Mouse (Mus musculus) lung, embryonic 15.5 days (tissue): ENCODE measurements around the gene Lnpep. TPM values are rescaled to one million over a fixed set of nuclear protein-coding genes. Genes with fewer than 3 reads are reported as not detected.

Source experiments
- ATAC-seq: fragments of 200-750 bp; cut with Nextera tagmentation; 2 replicates; pipeline ENCODE4 v1.8.0; 2017; ENCODE audit warnings: moderate number of reproducible peaks, borderline replicate concordance; ENCODE audit not compliant: low FRiP score, low TSS enrichment; ENCODE audit errors: extremely low read depth
- H3K27ac ChIP-seq: fragments of 300-500 bp; sonication (generic); 2 replicates; pipeline ENCODE4 v1.5.1; 2015; ENCODE audit warnings: moderate library complexity, mild to moderate bottlenecking, inconsistent platforms
- H3K27me3 ChIP-seq: fragments of 300-500 bp; sonication (generic); 2 replicates; pipeline ENCODE4 v1.6.1; 2015; ENCODE audit warnings: inconsistent platforms
- H3K36me3 ChIP-seq: fragments of 300-500 bp; sonication (generic); 2 replicates; pipeline ENCODE4 v1.6.1; 2015; ENCODE audit warnings: inconsistent platforms
- H3K4me1 ChIP-seq: fragments of 300-500 bp; sonication (generic); 2 replicates; pipeline ENCODE4 v1.6.1; 2015; ENCODE audit warnings: inconsistent platforms
- H3K4me2 ChIP-seq: fragments of 300-500 bp; sonication (generic); 2 replicates; pipeline ENCODE4 v1.6.1; 2015; ENCODE audit warnings: inconsistent platforms, mild to moderate bottlenecking, moderate library complexity
- H3K4me3 ChIP-seq: fragments of 300-500 bp; sonication (generic); 2 replicates; pipeline ENCODE4 v1.5.1; 2015; ENCODE audit warnings: mild to moderate bottlenecking, inconsistent platforms
- H3K9ac ChIP-seq: fragments of 300-500 bp; sonication (generic); 2 replicates; pipeline ENCODE4 v1.6.1; 2015; ENCODE audit warnings: inconsistent platforms
- H3K9me3 ChIP-seq: fragments of 300-500 bp; sonication (generic); 2 replicates; pipeline ENCODE4 v1.6.1; 2016; ENCODE audit warnings: inconsistent platforms
- WGBS: fragments of 180-500 bp; shearing (Covaris S2); methylation state at CpG from one replicate; pipeline ENCODE4 v1.1.7; 2015; 5-methylcytosine and 5-hydroxymethylcytosine counted together
- polyA plus RNA-seq: library from polyadenylated mRNA; unstranded; fragments of >200 nt; fragmentation: Nextera tagmentation; extraction: Ambion mirVana; gene quantifications from 2 replicates; pipeline ENCODE4 v1.2.1, GENCODE M21; 2015

The Lnpep gene
- polyA plus RNA-seq, 1 experiment from 2014 or later, result 7.5 TPM

- Histone ChIP-seq H3K4me3 (no peak overlapping the region), H3K9ac (no peak overlapping the region), H3K36me3 (no peaks in the 10 kb centered on the region), H3K9me3 (no peaks in the 10 kb centered on the region), H3K4me1 (no peaks in the 10 kb centered on the region), H3K4me2 (no peak overlapping the region), H3K27ac (no peak overlapping the region), H3K27me3 (no peaks in the 10 kb centered on the region)
- ATAC-seq, result peak; percentile 39
- WGBS, result 36% methylated on average over 14 of the region's 15 CpGs
Measured at GRCm38 (mm10) chr17:17490820-17491621, 133.8 kb downstream of the Lnpep start.

GRCm38 (mm10) chr17:17485789-17486188 lies 139.1 kb downstream of the Lnpep start:
- no peaks in the 10 kb centered on the region for H3K9me3 ChIP-seq
- H3K4me2 ChIP-seq, result no peak overlapping the region
- H3K27ac ChIP-seq, result no peak overlapping the region
- 56% methylated on average over 2 of the region's 2 CpGs for WGBS
- no peaks in the 10 kb centered on the region for H3K27me3 ChIP-seq
- no peak for ATAC-seq
- no peaks in the 10 kb centered on the region for H3K4me1 ChIP-seq
- no peak overlapping the region for H3K9ac ChIP-seq
- no peak overlapping the region for H3K4me3 ChIP-seq
- H3K36me3 ChIP-seq, result no peaks in the 10 kb centered on the region

Other genes with a start within 250 kb of the Lnpep start
- 0.52 and 1.1 TPM in 2 replicates for gene Lix1, start 222.4 kb downstream of the Lnpep start, polyA plus RNA-seq
- not detected in 2 replicates for gene Vmn2r90, start 78.7 kb upstream of the Lnpep start, polyA plus RNA-seq
- gene Spaca6, start 202.1 kb upstream of the Lnpep start, polyA plus RNA-seq, result 31.7 and 37.1 TPM in 2 replicates
- 0.93 and 0.97 TPM in 2 replicates for gene Has1, start 230.2 kb upstream of the Lnpep start, polyA plus RNA-seq